Mouse (Mus musculus) gastrocnemius, adult 18-20 months (tissue): ENCODE measurements around the gene Sepsecs. TPM values are rescaled to one million over a fixed set of nuclear protein-coding genes. Genes with fewer than 3 reads are reported as not detected.
A peak's percentile ranks its signal among the peaks of the same experiment; 100 is the strongest.
"Not testable (repeated sequence)": the region's sequence is repeated elsewhere in the genome, so short reads cannot be mapped to it uniquely, and the experiment has no call there.

Experiments used
- DNase-seq: peaks from one replicate; pipeline ENCODE4 v3.0.0; 2021; ENCODE audit warnings: low spot score
- long read RNA-seq, 2 experiments: library from polyadenylated mRNA; stranded (forward); transcript quantifications; one replicate each; pipeline ENCODE4 v2.0.0; 2021
- total RNA-seq, 2 experiments: library from RNA; stranded (reverse); gene quantifications; 2 replicates each; pipeline ENCODE4 v1.2.3; 2021

Sepsecs gene
- total RNA-seq = 1 to 10 TPM; 5.2 to 5.6 TPM
- long read RNA-seq, experiment 1, full-length matches to known transcripts = 7 of 8 reads
- long read RNA-seq, experiment 1, partial matches to known transcripts = 0 of 8 reads
- long read RNA-seq, experiment 1, other reads (novel, unspliced or antisense) = 1 of 8 reads
- long read RNA-seq, experiment 2, full-length matches to known transcripts = 6 of 9 reads
- long read RNA-seq, experiment 2, partial matches to known transcripts = 2 of 9 reads
- long read RNA-seq, experiment 2, other reads (novel, unspliced or antisense) = 1 of 9 reads

GRCm38 (mm10) chr5:52669426-52670191 lies at the start of gene Sepsecs:
Sepsecs (minus strand) TSS chr5:52669708.
- DNase-seq = peak; percentile 93

GRCm38 (mm10) chr5:52716742-52717448 lies 47.4 kb upstream of the Sepsecs start:
- DNase-seq = no peak

GRCm38 (mm10) chr5:52712704-52713103 lies 43.2 kb upstream of the Sepsecs start:
- DNase-seq = no peak

GRCm38 (mm10) chr5:52704562-52704961 lies 35.1 kb upstream of the Sepsecs start:
- no peak for DNase-seq

GRCm38 (mm10) chr5:52697882-52698440 lies 28.5 kb upstream of the Sepsecs start:
- DNase-seq = not testable (repeated sequence)

GRCm38 (mm10) chr5:52697291-52697690 lies 27.8 kb upstream of the Sepsecs start:
- no peak for DNase-seq

GRCm38 (mm10) chr5:52687741-52688455 lies 18.4 kb upstream of the Sepsecs start:
- no peak for DNase-seq

- no peak for DNase-seq
Measured at GRCm38 (mm10) chr5:52681111-52681510, 11.6 kb upstream of the Sepsecs start.

- DNase-seq = no peak
Measured at GRCm38 (mm10) chr5:52680191-52680590, 10.7 kb upstream of the Sepsecs start.

- DNase-seq = no peak
Measured at GRCm38 (mm10) chr5:52678498-52679070, 9.1 kb upstream of the Sepsecs start.

- DNase-seq = no peak
Measured at GRCm38 (mm10) chr5:52677126-52677525, 7.6 kb upstream of the Sepsecs start.

- DNase-seq = no peak
Measured at GRCm38 (mm10) chr5:52674384-52675069, 5.0 kb upstream of the Sepsecs start.

- DNase-seq = no peak
Measured at GRCm38 (mm10) chr5:52673341-52673740, 3.8 kb upstream of the Sepsecs start.

GRCm38 (mm10) chr5:52670745-52671144 lies 1.2 kb upstream of the Sepsecs start:
- DNase-seq = no peak

- DNase-seq = no peak
Measured at GRCm38 (mm10) chr5:52666766-52667165, 2.7 kb downstream of the Sepsecs start.

- DNase-seq = no peak
Measured at GRCm38 (mm10) chr5:52657957-52658356, 11.6 kb downstream of the Sepsecs start.

- no peak for DNase-seq
Measured at GRCm38 (mm10) chr5:52657336-52657735, 12.2 kb downstream of the Sepsecs start.

GRCm38 (mm10) chr5:52655992-52656391 lies 13.5 kb downstream of the Sepsecs start:
- DNase-seq = no peak

- DNase-seq = no peak
Measured at GRCm38 (mm10) chr5:52654961-52655360, 14.5 kb downstream of the Sepsecs start.

- DNase-seq = no peak
Measured at GRCm38 (mm10) chr5:52652606-52653005, 16.9 kb downstream of the Sepsecs start.
